Mouse (Mus musculus) MEL (cell line): ENCODE results near the gene Snupn.

ENCODE experiments used
- CTCF ChIP-seq, 3 experiments: IDR thresholded peaks in 2 of 3; conservative IDR thresholded peaks in 1 of 3; 2 replicates each; pipeline ENCODE4 v1.5.1; 2011 to 2012; ENCODE audit warnings: low read length in 3 of 3, low read depth in 2 of 3, mild to moderate bottlenecking in 2 of 3, improper control_type of control experiment in 1 of 3, inconsistent platforms in 1 of 3, mixed read lengths in 1 of 3, moderate library complexity in 1 of 3; ENCODE audit not compliant: control insufficient read depth in 1 of 3, insufficient read depth in 1 of 3, poor library complexity in 1 of 3, severe bottlenecking in 1 of 3
- ELF1 ChIP-seq: IDR thresholded peaks from 2 replicates; pipeline ENCODE4 v1.6.1; 2014; ENCODE audit warnings: low read depth, mild to moderate bottlenecking, inconsistent platforms, low read length, improper control_type of control experiment, moderate library complexity
- HCFC1 ChIP-seq: IDR thresholded peaks from 2 replicates; pipeline ENCODE4 v1.6.1; 2012; ENCODE audit warnings: low read depth, mild to moderate bottlenecking, inconsistent platforms, low read length, improper control_type of control experiment, moderate library complexity
- POLR2A ChIP-seq, 2 experiments: IDR thresholded peaks; 2 replicates each; pipeline ENCODE4 v1.6.1; 2011 to 2012; ENCODE audit warnings: low read length in 2 of 2, mild to moderate bottlenecking in 2 of 2, control low read depth in 1 of 2, improper control_type of control experiment in 1 of 2, low read depth in 1 of 2, moderate library complexity in 1 of 2; ENCODE audit not compliant: control insufficient read depth in 1 of 2, insufficient read depth in 1 of 2, poor library complexity in 1 of 2
- POLR2AphosphoS2 ChIP-seq: IDR thresholded peaks from 2 replicates; pipeline ENCODE4 v1.6.1; 2011; ENCODE audit warnings: low read length, improper control_type of control experiment

- TF ChIP-seq POLR2A (IDR thresholded peaks at IDR 0.05; ENCODE audit: control insufficient read depth in 1 of 2, insufficient read depth in 1 of 2, low read depth in 1 of 2, low read length in 2 of 2, poor library complexity in 1 of 2) (no peak), CTCF (IDR thresholded peaks at IDR 0.05 in 2 of 3, conservative IDR thresholded peaks at IDR 0.05 in 1 of 3; ENCODE audit: control insufficient read depth in 1 of 3, insufficient read depth in 1 of 3, low read depth in 2 of 3, low read length in 3 of 3, poor library complexity in 1 of 3, severe bottlenecking in 1 of 3) (no peak), HCFC1 (no peak), ELF1 (no peak), POLR2AphosphoS2 (no peak)
Observed at GRCm38 (mm10) chr9:56918466-56918865, 32.2 kb upstream of the Snupn start.
